In genomic region chr17:88350986-88351385, GRCm38 (mm10) we compare ENCODE assay signal across 20 mouse cellular contexts.
"Had no signal": no experiment of that assay in that cellular context is flagged by ENCODE, and none has a peak within 500 bp of the region (broad histone marks: within the 10 kb centered on the region; RNA-seq: fewer than 3 reads in every experiment).

No protein-coding gene starts in this region.

- H3K4me3 ChIP-seq: layer of hippocampus, adult 2 months; liver, embryonic 12.5 days; liver, embryonic 15.5 days; lung, embryonic 15.5 days; midbrain, embryonic 12.5 days; myocyte; neural tube, embryonic 13.5 days; stomach, embryonic 15.5 days had no signal

- ATAC-seq: liver, embryonic 12.5 days; midbrain, embryonic 16.5 days had no signal

- H3K36me3 ChIP-seq: liver, embryonic 12.5 days; liver, embryonic 15.5 days; lung, embryonic 15.5 days; midbrain, embryonic 12.5 days; neural tube, embryonic 13.5 days; stomach, embryonic 15.5 days had no signal

- H3K9me3 ChIP-seq: liver, embryonic 12.5 days; liver, embryonic 15.5 days; lung, embryonic 15.5 days; midbrain, embryonic 12.5 days; neural tube, embryonic 13.5 days; stomach, embryonic 15.5 days had no signal

- DNase-seq: kidney, postnatal 25 days; layer of hippocampus, adult 9-11 months; lung, adult 18-20 months; lung, postnatal 10 days; lung, postnatal 36 days; retina, postnatal 1 day; right cerebral cortex, postnatal 25 days; spleen, adult 18-20 months; thymus, adult 18-20 months; thymus, postnatal 36 days had no signal

- H3K4me1 ChIP-seq: liver, embryonic 12.5 days; liver, embryonic 15.5 days; lung, embryonic 15.5 days; midbrain, embryonic 12.5 days; neural tube, embryonic 13.5 days; stomach, embryonic 15.5 days had no signal

- H3K27ac ChIP-seq: kidney, postnatal 0 days; layer of hippocampus, adult 2 months; liver, embryonic 12.5 days; liver, embryonic 15.5 days; lung, embryonic 15.5 days; midbrain, embryonic 12.5 days; neural tube, embryonic 13.5 days; stomach, embryonic 15.5 days had no signal

- H3K27me3 ChIP-seq: liver, embryonic 12.5 days; liver, embryonic 15.5 days; lung, embryonic 15.5 days; midbrain, embryonic 12.5 days; neural tube, embryonic 13.5 days; stomach, embryonic 15.5 days had no signal

- H3K4me2 ChIP-seq: liver, embryonic 12.5 days; liver, embryonic 15.5 days; lung, embryonic 15.5 days; midbrain, embryonic 12.5 days; neural tube, embryonic 13.5 days; stomach, embryonic 15.5 days had no signal

- H3K9ac ChIP-seq: liver, embryonic 12.5 days; liver, embryonic 15.5 days; lung, embryonic 15.5 days; midbrain, embryonic 12.5 days; neural tube, embryonic 13.5 days; stomach, embryonic 15.5 days had no signal
